Mouse (Mus musculus) limb, embryonic 11.5 days (tissue): ENCODE data around the gene Tmem205. TPM values are rescaled to one million over a fixed set of nuclear protein-coding genes. Genes with fewer than 3 reads are reported as not detected.
A peak's percentile ranks its signal among the peaks of the same experiment; 100 is the strongest.

Source experiments
- ATAC-seq: fragments of 200-750 bp; cut with Nextera tagmentation; 2 replicates; pipeline ENCODE4 v1.8.0; 2017; ENCODE audit warnings: low read depth; ENCODE audit not compliant: insufficient number of reproducible peaks, low FRiP score, low TSS enrichment
- DNase-seq: peaks from one replicate; pipeline ENCODE4 v3.0.0-alpha.2; 2015; ENCODE audit warnings: low spot score
- H3K27ac ChIP-seq: fragments of 300-500 bp; sonication (generic); replicated peaks from 2 replicates; pipeline ENCODE4 v1.5.1; 2014; ENCODE audit warnings: low read depth, mild to moderate bottlenecking, low read length
- H3K27me3 ChIP-seq: fragments of 300-500 bp; sonication (generic); 2 replicates; pipeline ENCODE4 v1.6.1; 2014; ENCODE audit warnings: mild to moderate bottlenecking, low read length, mixed read lengths; ENCODE audit not compliant: control insufficient read depth, insufficient read depth
- H3K36me3 ChIP-seq: fragments of 300-500 bp; sonication (generic); 2 replicates; pipeline ENCODE4 v1.6.1; 2014; ENCODE audit warnings: mild to moderate bottlenecking, low read length, moderate library complexity, mixed read lengths; ENCODE audit not compliant: control insufficient read depth, insufficient read depth
- H3K4me1 ChIP-seq: fragments of 300-500 bp; sonication (generic); 2 replicates; pipeline ENCODE4 v1.6.1; 2014; ENCODE audit warnings: low read length, mixed read lengths; ENCODE audit not compliant: control insufficient read depth, insufficient read depth
- H3K4me2 ChIP-seq: fragments of 300-500 bp; sonication (generic); 2 replicates; pipeline ENCODE4 v1.6.1; 2014; ENCODE audit warnings: low read depth, mild to moderate bottlenecking, moderate library complexity; ENCODE audit not compliant: severe bottlenecking
- H3K4me3 ChIP-seq: fragments of 300-500 bp; sonication (generic); 2 replicates; pipeline ENCODE4 v1.5.1; 2014; ENCODE audit warnings: low read depth, low read length
- H3K9ac ChIP-seq: fragments of 300-500 bp; sonication (generic); 2 replicates; pipeline ENCODE4 v1.6.1; 2014; ENCODE audit warnings: mild to moderate bottlenecking, low read length
- H3K9me3 ChIP-seq: fragments of 300-500 bp; sonication (generic); 2 replicates; pipeline ENCODE4 v1.6.1; 2016; ENCODE audit warnings: low read length; ENCODE audit not compliant: control insufficient read depth
- WGBS: fragments of 180-500 bp; shearing (Covaris S2); extraction: QIAGEN DNeasy Blood & Tissue Kit; methylation state at CpG from one replicate; pipeline ENCODE4 v1.1.7; 2014; 5-methylcytosine and 5-hydroxymethylcytosine counted together
- polyA plus RNA-seq: library from polyadenylated mRNA; unstranded; fragments of >200 nt; fragmentation: Nextera tagmentation; extraction: Ambion mirVana; gene quantifications from 2 replicates; pipeline ENCODE4 v1.2.1, GENCODE M21; 2014

The Tmem205 gene
- polyA plus RNA-seq, 1 experiment from 2014 or later, result 29.9 TPM

- H3K27me3 ChIP-seq, result no peaks in the 10 kb centered on the region
- DNase-seq, result no peak
- H3K9me3 ChIP-seq, result no peaks in the 10 kb centered on the region
- no peak for ATAC-seq
- H3K4me3 ChIP-seq, result peak overlapping the region; percentile 50
- H3K27ac ChIP-seq, result 0 out of 2 replicates have a peak overlapping the region, but pooled peaks have one; percentile 12
- H3K36me3 ChIP-seq, result peaks cover 3% of the 10 kb centered on the region; the same call in 1 of the 2 replicates
- H3K4me1 ChIP-seq, result 0 out of 2 replicates have a peak, but pooled peaks cover 8% of the 10 kb centered on the region
- 4% methylated on average over 6 of the region's 6 CpGs for WGBS
- peak overlapping the region; percentile 56 for H3K9ac ChIP-seq
- peak overlapping the region; percentile 58 for H3K4me2 ChIP-seq
Observed at GRCm38 (mm10) chr9:21926784-21927183, 572 bp downstream of the Tmem205 start.

- no peak for DNase-seq
- Histone ChIP-seq H3K27me3 (no peaks in the 10 kb centered on the region), H3K4me2 (peak overlapping the region; percentile 58), H3K4me3 (0 out of 2 replicates have a peak overlapping the region, but pooled peaks have one; percentile 50), H3K27ac (no peak overlapping the region), H3K9ac (no peak overlapping the region; the same call in 1 of the 2 replicates), H3K4me1 (0 out of 2 replicates have a peak, but pooled peaks cover 8% of the 10 kb centered on the region), H3K9me3 (no peaks in the 10 kb centered on the region), H3K36me3 (peaks cover 3% of the 10 kb centered on the region; the same call in 1 of the 2 replicates)
- ATAC-seq, result no peak
- WGBS, result 74% methylated on average over 6 of the region's 6 CpGs
Observed at GRCm38 (mm10) chr9:21926155-21926554, 1.2 kb downstream of the Tmem205 start.

GRCm38 (mm10) chr9:21925506-21925905, 1.9 kb downstream of the Tmem205 start:
- 0 out of 2 replicates have a peak, but pooled peaks cover 8% of the 10 kb centered on the region for H3K4me1 ChIP-seq
- H3K27me3 ChIP-seq, result no peaks in the 10 kb centered on the region
- H3K9me3 ChIP-seq, result no peaks in the 10 kb centered on the region
- ATAC-seq, result no peak
- H3K4me2 ChIP-seq, result no peak overlapping the region
- H3K4me3 ChIP-seq, result no peak overlapping the region
- peaks cover 3% of the 10 kb centered on the region; the same call in 1 of the 2 replicates for H3K36me3 ChIP-seq
- H3K27ac ChIP-seq, result no peak overlapping the region
- 93% methylated on average over 1 of the region's 1 CpGs for WGBS
- no peak for DNase-seq
- no peak overlapping the region for H3K9ac ChIP-seq

GRCm38 (mm10) chr9:21925034-21925433, 2.3 kb downstream of the Tmem205 start:
- peaks cover 3% of the 10 kb centered on the region; the same call in 1 of the 2 replicates for H3K36me3 ChIP-seq
- H3K9ac ChIP-seq, result no peak overlapping the region
- DNase-seq (no peak), ATAC-seq (no peak)
- H3K9me3 ChIP-seq, result no peaks in the 10 kb centered on the region
- H3K27ac ChIP-seq, result no peak overlapping the region
- no peaks in the 10 kb centered on the region for H3K27me3 ChIP-seq
- WGBS, result 96% methylated on average over 3 of the region's 3 CpGs
- H3K4me1 ChIP-seq, result 0 out of 2 replicates have a peak, but pooled peaks cover 8% of the 10 kb centered on the region
- H3K4me3 ChIP-seq, result no peak overlapping the region
- H3K4me2 ChIP-seq, result no peak overlapping the region

GRCm38 (mm10) chr9:21924099-21924493, 3.3 kb downstream of the Tmem205 start:
- H3K4me3 ChIP-seq, result no peak overlapping the region
- no peak overlapping the region for H3K4me2 ChIP-seq

GRCm38 (mm10) chr9:21923490-21924098, 3.8 kb downstream of the Tmem205 start:
- WGBS, result 76% methylated on average over 3 of the region's 3 CpGs
- DNase-seq (no peak), ATAC-seq (no peak)
- H3K4me1 ChIP-seq, result 0 out of 2 replicates have a peak, but pooled peaks cover 8% of the 10 kb centered on the region
- no peak overlapping the region for H3K4me3 ChIP-seq
- no peaks in the 10 kb centered on the region for H3K9me3 ChIP-seq
- peaks cover 3% of the 10 kb centered on the region; the same call in 1 of the 2 replicates for H3K36me3 ChIP-seq
- H3K9ac ChIP-seq, result no peak overlapping the region
- H3K4me2 ChIP-seq, result no peak overlapping the region
- no peak overlapping the region for H3K27ac ChIP-seq
- no peaks in the 10 kb centered on the region for H3K27me3 ChIP-seq

More at GRCm38 (mm10) chr9:21924099-21924493, 3.3 kb downstream of the Tmem205 start:
- H3K4me1 ChIP-seq, result 0 out of 2 replicates have a peak, but pooled peaks cover 8% of the 10 kb centered on the region
- no peaks in the 10 kb centered on the region for H3K27me3 ChIP-seq
- ATAC-seq, result no peak
- H3K9ac ChIP-seq, result no peak overlapping the region
- WGBS, result 88% methylated on average over 6 of the region's 6 CpGs
- H3K9me3 ChIP-seq, result no peaks in the 10 kb centered on the region
- no peak overlapping the region for H3K27ac ChIP-seq
- DNase-seq, result no peak
- peaks cover 3% of the 10 kb centered on the region; the same call in 1 of the 2 replicates for H3K36me3 ChIP-seq

GRCm38 (mm10) chr9:21923036-21923435, 4.3 kb downstream of the Tmem205 start:
- H3K4me2 ChIP-seq, result no peak overlapping the region
- no peaks in the 10 kb centered on the region for H3K27me3 ChIP-seq
- no peak overlapping the region for H3K27ac ChIP-seq
- no peak overlapping the region for H3K9ac ChIP-seq
- ATAC-seq, result no peak
- 87% methylated on average over 4 of the region's 4 CpGs for WGBS
- no peak for DNase-seq
- no peaks in the 10 kb centered on the region for H3K9me3 ChIP-seq
- peaks cover 3% of the 10 kb centered on the region; the same call in 1 of the 2 replicates for H3K36me3 ChIP-seq
- no peak overlapping the region for H3K4me3 ChIP-seq
- H3K4me1 ChIP-seq, result 0 out of 2 replicates have a peak, but pooled peaks cover 8% of the 10 kb centered on the region

- Histone ChIP-seq H3K9me3 (no peaks in the 10 kb centered on the region), H3K36me3 (no peaks in the 10 kb centered on the region), H3K9ac (no peak overlapping the region), H3K27me3 (peaks cover 12% of the 10 kb centered on the region), H3K27ac (no peak overlapping the region), H3K4me3 (0 out of 2 replicates have a peak overlapping the region, but pooled peaks have one; percentile 60), H3K4me2 (peak overlapping the region; percentile 97; the same call in 1 of the 2 replicates), H3K4me1 (peaks cover 5% of the 10 kb centered on the region)
- DNase-seq, result no peak
- no peak for ATAC-seq
- 25% methylated on average over 5 of the region's 5 CpGs for WGBS
Observed at GRCm38 (mm10) chr9:21918692-21919384, 8.5 kb downstream of the Tmem205 start.
